Mouse (Mus musculus) midbrain, embryonic 10.5 days (tissue): Measurements from ENCODE around the gene Pate4. TPM values are rescaled to one million over a fixed set of nuclear protein-coding genes. Genes with fewer than 3 reads are reported as not detected.

Source experiments
- DNase-seq: peaks from one replicate; pipeline ENCODE4 v3.0.0-alpha.2; 2017; ENCODE audit warnings: low spot score
- H3K27ac ChIP-seq: fragments of 300-500 bp; sonication (generic); replicated peaks from 2 replicates; pipeline ENCODE4 v1.5.1; 2016; ENCODE audit warnings: mild to moderate bottlenecking
- H3K27me3 ChIP-seq: fragments of 300-500 bp; sonication (generic); 2 replicates; pipeline ENCODE4 v1.6.1; 2016; ENCODE audit warnings: low read depth, mild to moderate bottlenecking; ENCODE audit not compliant: poor library complexity, severe bottlenecking
- H3K36me3 ChIP-seq: fragments of 300-500 bp; sonication (generic); 2 replicates; pipeline ENCODE4 v1.6.1; 2016; ENCODE audit warnings: mild to moderate bottlenecking, moderate library complexity
- H3K4me1 ChIP-seq: fragments of 300-500 bp; sonication (generic); 2 replicates; pipeline ENCODE4 v1.6.1; 2016
- H3K4me3 ChIP-seq: fragments of 300-500 bp; sonication (generic); 2 replicates; pipeline ENCODE4 v1.5.1; 2016; ENCODE audit warnings: mild to moderate bottlenecking, moderate library complexity
- H3K9me3 ChIP-seq: fragments of 300-500 bp; sonication (generic); replicated peaks from 2 replicates; pipeline ENCODE4 v1.6.1; 2016; ENCODE audit warnings: mild to moderate bottlenecking
- WGBS: fragments of 180-500 bp; shearing (Covaris S2); methylation state at CpG from one replicate; pipeline ENCODE4 v1.1.7; 2016; 5-methylcytosine and 5-hydroxymethylcytosine counted together
- polyA plus RNA-seq: library from polyadenylated mRNA; unstranded; fragments of >200 nt; fragmentation: Nextera tagmentation; extraction: Ambion mirVana; gene quantifications from 2 replicates; pipeline ENCODE4 v1.2.1, GENCODE M21; 2016

Pate4 gene
- polyA plus RNA-seq, 1 experiment from 2014 or later: not detected

GRCm38 (mm10) chr9:35564536-35565240, 47.1 kb downstream of the Pate4 start:
- Histone ChIP-seq H3K36me3 (peaks cover 77% of the 10 kb centered on the region), H3K27ac (no peak overlapping the region), H3K4me1 (peaks cover 23% of the 10 kb centered on the region), H3K27me3 (no peaks in the 10 kb centered on the region), H3K9me3 (no peaks in the 10 kb centered on the region), H3K4me3 (no peak overlapping the region)
- DNase-seq: no peak
- 90% methylated on average over 5 of the region's 5 CpGs for WGBS

- WGBS: 88% methylated on average over 6 of the region's 6 CpGs
These were observed 50.2 kb downstream of the Pate4 start for GRCm38 (mm10) chr9:35561583-35561982.

GRCm38 (mm10) chr9:35561076-35561475, 50.7 kb downstream of the Pate4 start:
- 96% methylated on average over 11 of the region's 11 CpGs for WGBS
- Histone ChIP-seq H3K4me3 (no peak overlapping the region), H3K9me3 (no peaks in the 10 kb centered on the region), H3K27ac (no peak overlapping the region), H3K36me3 (peaks cover 53% of the 10 kb centered on the region), H3K27me3 (peaks cover 19% of the 10 kb centered on the region), H3K4me1 (peaks cover 25% of the 10 kb centered on the region)
- no peak for DNase-seq

More at GRCm38 (mm10) chr9:35561583-35561982, 50.2 kb downstream of the Pate4 start:
- Histone ChIP-seq H3K27me3 (peaks cover 14% of the 10 kb centered on the region), H3K27ac (no peak overlapping the region), H3K4me1 (peaks cover 25% of the 10 kb centered on the region), H3K4me3 (no peak overlapping the region), H3K9me3 (no peaks in the 10 kb centered on the region), H3K36me3 (peaks cover 59% of the 10 kb centered on the region)
- no peak for DNase-seq

GRCm38 (mm10) chr9:35559009-35559890, 52.5 kb downstream of the Pate4 start:
- H3K36me3 ChIP-seq: peaks cover 35% of the 10 kb centered on the region
- H3K27ac ChIP-seq: peak overlapping the region; percentile 83
- peak overlapping the region; percentile 67 for H3K4me3 ChIP-seq
- WGBS: 2% methylated on average over 31 of the region's 31 CpGs
- peaks cover 25% of the 10 kb centered on the region for H3K4me1 ChIP-seq
- peaks cover 27% of the 10 kb centered on the region for H3K27me3 ChIP-seq
- no peaks in the 10 kb centered on the region for H3K9me3 ChIP-seq
- peak; percentile 92 for DNase-seq

GRCm38 (mm10) chr9:35558257-35559008, 53.3 kb downstream of the Pate4 start, which contains the start of the genes Ddx25 and Pus3:
Gene Ddx25 (minus strand): TSS chr9:35558528.
Gene Pus3 (plus strand): TSS chr9:35558595.
- Histone ChIP-seq H3K4me3 (peak within 1 kb of the TSS; percentile 67), H3K36me3 (peaks cover 27% of the 10 kb centered on the region), H3K9me3 (no peaks in the 10 kb centered on the region), H3K4me1 (peaks cover 25% of the 10 kb centered on the region), H3K27ac (peak within 1 kb of the TSS; percentile 87), H3K27me3 (peaks cover 27% of the 10 kb centered on the region)
- peak; percentile 79 for DNase-seq
- WGBS: under 1% methylated on average over 59 of the region's 59 CpGs

Other genes with a start within 250 kb of the Pate4 start
- 10.5 TPM in 2 replicates for gene Cdon, start 190.8 kb downstream of the Pate4 start, polyA plus RNA-seq
- gene Gm1113, start 93.7 kb downstream of the Pate4 start, polyA plus RNA-seq: not detected in 2 replicates
- 8.0 and 8.2 TPM in 2 replicates for gene Ddx25, start 53.4 kb downstream of the Pate4 start, polyA plus RNA-seq
- gene Pus3, start 53.3 kb downstream of the Pate4 start, polyA plus RNA-seq: 18.5 and 19.5 TPM in 2 replicates
- 1.6 and 2.7 TPM in 2 replicates for gene Pate2, start 41.7 kb downstream of the Pate4 start, polyA plus RNA-seq
- 26.2 and 30.2 TPM in 2 replicates for gene Hyls1, start 41.5 kb downstream of the Pate4 start, polyA plus RNA-seq
- not detected in 2 replicates for gene Pate3, start 36.3 kb upstream of the Pate4 start, polyA plus RNA-seq
- gene Pate1, start 75.4 kb upstream of the Pate4 start, polyA plus RNA-seq: 0.10 TPM in 1 of 2 replicates, not detected in the other
- gene Gm17677, start 129.1 kb upstream of the Pate4 start, polyA plus RNA-seq: not detected in 2 replicates
- gene Gm17727, start 166.2 kb upstream of the Pate4 start, polyA plus RNA-seq: not detected in 2 replicates
- not detected in 2 replicates for gene Gm27235, start 178.2 kb upstream of the Pate4 start, polyA plus RNA-seq
- gene D730048I06Rik, start 178.2 kb upstream of the Pate4 start, polyA plus RNA-seq: not detected in 2 replicates
- gene 9230110F15Rik, start 232.2 kb upstream of the Pate4 start, polyA plus RNA-seq: not detected in 2 replicates